Mouse (Mus musculus) CH12.LX (cell line): ENCODE data around the gene Klk1b3. TPM values are rescaled to one million over a fixed set of nuclear protein-coding genes. Genes with fewer than 3 reads are reported as not detected.
"Not testable (repeated sequence)": the region's sequence is repeated elsewhere in the genome, so short reads cannot be mapped to it uniquely, and the experiment has no call there.

Source experiments
- DNase-seq: peaks from one replicate; pipeline ENCODE4 v3.0.0-alpha.2; 2013; ENCODE audit errors: extremely low read depth
- H3K27ac ChIP-seq: 2 replicates; pipeline ENCODE4 v1.5.1; 2012; ENCODE audit warnings: low read depth, mild to moderate bottlenecking, control low read depth, moderate library complexity; ENCODE audit not compliant: insufficient read depth
- H3K27me3 ChIP-seq: replicated peaks from 2 replicates; pipeline ENCODE3; 2012; ENCODE audit warnings: inconsistent platforms
- H3K36me3 ChIP-seq, 2 experiments: replicated peaks in 1 of 2; 2 replicates each; pipeline versions ENCODE3 to v1.6.1; 2012; ENCODE audit warnings: inconsistent platforms in 1 of 2, low read length in 1 of 2, mild to moderate bottlenecking in 1 of 2, mixed read lengths in 1 of 2, moderate library complexity in 1 of 2; ENCODE audit not compliant: control insufficient read depth in 1 of 2, insufficient read depth in 1 of 2
- H3K4me1 ChIP-seq, 2 experiments: 2 replicates each; pipeline ENCODE4 v1.6.1; 2012; ENCODE audit warnings: inconsistent platforms in 1 of 2, moderate library complexity in 1 of 2; ENCODE audit not compliant: insufficient read depth in 2 of 2, control insufficient read depth in 1 of 2
- H3K4me2 ChIP-seq: 2 replicates; pipeline ENCODE4 v1.6.1; 2012; ENCODE audit warnings: low read depth, mild to moderate bottlenecking, control low read depth; ENCODE audit not compliant: poor library complexity, insufficient read depth, severe bottlenecking
- H3K4me3 ChIP-seq, 3 experiments: fragments of 150-350 bp in 1 of 3; sonication (generic) in 1 of 3; replicated peaks in 1 of 3; 2 replicates each; pipeline versions ENCODE3 to v1.5.1; 2011 to 2012; ENCODE audit warnings: low read depth in 2 of 3, low read length in 2 of 3, mild to moderate bottlenecking in 2 of 3, moderate library complexity in 2 of 3, control low read depth in 1 of 3, improper control_type of control experiment in 1 of 3, inconsistent platforms in 1 of 3, mixed read lengths in 1 of 3; ENCODE audit not compliant: poor library complexity in 1 of 3
- H3K79me2 ChIP-seq: replicated peaks from 2 replicates; pipeline ENCODE4 v1.6.1; 2012; ENCODE audit warnings: mild to moderate bottlenecking, moderate library complexity; ENCODE audit not compliant: control insufficient read depth, poor library complexity, insufficient read depth, severe bottlenecking; ENCODE audit errors: extremely low read depth
- H3K9ac ChIP-seq: 2 replicates; pipeline ENCODE4 v1.6.1; 2012; ENCODE audit warnings: low read depth, mild to moderate bottlenecking, control low read depth, moderate library complexity; ENCODE audit not compliant: insufficient read depth
- H3K9me3 ChIP-seq: replicated peaks from 2 replicates; pipeline ENCODE3; 2012; ENCODE audit warnings: low read length, inconsistent platforms, mixed read lengths
- BHLHE40 ChIP-seq: IDR thresholded peaks from 2 replicates; pipeline ENCODE4 v1.6.1; 2011; ENCODE audit warnings: mild to moderate bottlenecking, low read depth, low read length, improper control_type of control experiment
- CTCF ChIP-seq, 2 experiments: IDR thresholded peaks in 1 of 2; conservative IDR thresholded peaks in 1 of 2; 2 replicates each; pipeline ENCODE4 v1.5.1; 2011 to 2012; ENCODE audit warnings: low read depth in 2 of 2, low read length in 2 of 2, improper control_type of control experiment in 1 of 2, inconsistent platforms in 1 of 2, mild to moderate bottlenecking in 1 of 2, moderate library complexity in 1 of 2
- E2F4 ChIP-seq: IDR thresholded peaks from 2 replicates; pipeline ENCODE4 v1.6.1; 2011; ENCODE audit warnings: low read depth, low read length, improper control_type of control experiment; ENCODE audit not compliant: insufficient replicate concordance
- GABPA ChIP-seq: IDR thresholded peaks from 2 replicates; pipeline ENCODE4 v1.6.1; 2012; ENCODE audit warnings: low read depth, low read length, improper control_type of control experiment, inconsistent platforms; ENCODE audit not compliant: insufficient replicate concordance
- HCFC1 ChIP-seq: IDR thresholded peaks from 2 replicates; pipeline ENCODE4 v1.6.1; 2012; ENCODE audit warnings: low read depth, mild to moderate bottlenecking, inconsistent platforms, low read length, improper control_type of control experiment
- IRF4 ChIP-seq: IDR thresholded peaks from 2 replicates; pipeline ENCODE4 v1.6.1; 2014; ENCODE audit warnings: low read depth, mild to moderate bottlenecking, inconsistent platforms, low read length, improper control_type of control experiment
- JUN ChIP-seq: IDR thresholded peaks from 2 replicates; pipeline ENCODE4 v1.6.1; 2011; ENCODE audit warnings: low read depth, mild to moderate bottlenecking, low read length, improper control_type of control experiment, moderate library complexity; ENCODE audit not compliant: insufficient read depth
- JUND ChIP-seq: conservative IDR thresholded peaks from 2 replicates; pipeline ENCODE4 v1.6.1; 2011; ENCODE audit warnings: low read depth, low read length, improper control_type of control experiment
- KAT2A ChIP-seq: IDR thresholded peaks from 2 replicates; pipeline ENCODE4 v1.6.1; 2012; ENCODE audit warnings: low read length, improper control_type of control experiment, inconsistent platforms; ENCODE audit not compliant: insufficient replicate concordance
- MAX ChIP-seq: IDR thresholded peaks from 2 replicates; pipeline ENCODE4 v1.6.1; 2011; ENCODE audit warnings: low read length, improper control_type of control experiment
- MAZ ChIP-seq: IDR thresholded peaks from 2 replicates; pipeline ENCODE4 v1.6.1; 2012; ENCODE audit warnings: low read depth, mild to moderate bottlenecking, inconsistent platforms, low read length, improper control_type of control experiment, moderate library complexity
- MEF2A ChIP-seq: IDR thresholded peaks from 2 replicates; pipeline ENCODE4 v1.6.1; 2014; ENCODE audit warnings: low read depth, mild to moderate bottlenecking, inconsistent platforms, low read length, improper control_type of control experiment, borderline replicate concordance
- MXI1 ChIP-seq: IDR thresholded peaks from 2 replicates; pipeline ENCODE4 v1.6.1; 2011; ENCODE audit warnings: mild to moderate bottlenecking, low read depth, low read length, improper control_type of control experiment
- MYC ChIP-seq: IDR thresholded peaks from 2 replicates; pipeline ENCODE4 v1.6.1; 2011; ENCODE audit warnings: low read depth, mild to moderate bottlenecking, improper control_type of control experiment, low read length
- NELFE ChIP-seq: IDR thresholded peaks from 2 replicates; pipeline ENCODE4 v1.6.1; 2011; ENCODE audit warnings: low read depth, low read length, improper control_type of control experiment
- NRF1 ChIP-seq: IDR thresholded peaks from 2 replicates; pipeline ENCODE4 v1.6.1; 2014; ENCODE audit warnings: low read depth, mild to moderate bottlenecking, inconsistent platforms, low read length, improper control_type of control experiment, moderate library complexity
- PAX5 ChIP-seq: IDR thresholded peaks from 2 replicates; pipeline ENCODE4 v1.6.1; 2012; ENCODE audit warnings: low read length, inconsistent platforms, mixed read lengths
- POLR2A ChIP-seq: IDR thresholded peaks from 2 replicates; pipeline ENCODE4 v1.6.1; 2011; ENCODE audit warnings: low read depth, mild to moderate bottlenecking, improper control_type of control experiment, low read length
- POLR2AphosphoS2 ChIP-seq: IDR thresholded peaks from 2 replicates; pipeline ENCODE4 v1.6.1; 2011; ENCODE audit warnings: low read depth, low read length, improper control_type of control experiment
- RCOR1 ChIP-seq: conservative IDR thresholded peaks from 2 replicates; pipeline ENCODE4 v1.6.1; 2012; ENCODE audit warnings: low read depth, mild to moderate bottlenecking, inconsistent platforms, low read length, improper control_type of control experiment
- TBP ChIP-seq: conservative IDR thresholded peaks from 2 replicates; pipeline ENCODE4 v1.6.1; 2011; ENCODE audit warnings: low read depth, low read length, improper control_type of control experiment
- TCF12 ChIP-seq: IDR thresholded peaks from 2 replicates; pipeline ENCODE4 v1.6.1; 2014; ENCODE audit warnings: low read depth, mild to moderate bottlenecking, inconsistent platforms, low read length, improper control_type of control experiment
- USF1 ChIP-seq: IDR thresholded peaks from 2 replicates; pipeline ENCODE4 v1.6.1; 2014; ENCODE audit warnings: low read depth, mild to moderate bottlenecking, inconsistent platforms, low read length, improper control_type of control experiment
- USF2 ChIP-seq: conservative IDR thresholded peaks from 2 replicates; pipeline ENCODE4 v1.6.1; 2011; ENCODE audit warnings: low read depth, low read length, improper control_type of control experiment
- ZKSCAN1 ChIP-seq: IDR thresholded peaks from 2 replicates; pipeline ENCODE4 v1.6.1; 2012; ENCODE audit warnings: low read depth, inconsistent platforms, low read length, improper control_type of control experiment, borderline replicate concordance
- ZMIZ1 ChIP-seq: IDR thresholded peaks from 2 replicates; pipeline ENCODE4 v1.6.1; 2012; ENCODE audit warnings: low read depth, mild to moderate bottlenecking, inconsistent platforms, low read length, improper control_type of control experiment
- ZNF384 ChIP-seq: IDR thresholded peaks from 2 replicates; pipeline ENCODE4 v1.6.1; 2012; ENCODE audit warnings: low read depth, low read length, improper control_type of control experiment, inconsistent platforms
- dilution Hi-C: fragments of 300-500 bp; cut with MboI; formaldehyde crosslinking; loops from 2 replicates; pipeline ENCODE4 v1.14.3; 2020; ENCODE audit warnings: low sequenced_read_pairs; ENCODE audit not compliant: extremely low pct_unique_long_range_greater_than_20kb, extremely low pct_ligation_motif_present
- in situ Hi-C: fragments of 300-500 bp; cut with MboI; formaldehyde crosslinking; loops from 3 replicates; pipeline ENCODE4 v1.14.3; 2019; ENCODE audit warnings: low sequenced_read_pairs, low pct_ligation_motif_present, low pct_unique_long_range_greater_than_20kb, mixed read lengths
- polyA plus RNA-seq: library from polyadenylated mRNA; unstranded; fragments of >175 nt; gene quantifications from 2 replicates; pipeline ENCODE4 v1.2.1, GENCODE M21; 2012; ENCODE audit warnings: low read depth; ENCODE audit not compliant: insufficient read length
- total RNA-seq, 2 experiments: library from RNA; depleted of rRNA; stranded (reverse); fragments of 300-350 nt in 1 of 2; fragments of >200 nt in 1 of 2; gene quantifications; 2 replicates each; pipeline ENCODE4 v1.2.3; 2012 to 2014

Gene Klk1b3
- total and polyA plus RNA-seq, 3 experiments: not detected

- no peak overlapping the region for H3K9ac ChIP-seq
- DNase-seq: no peak
- H3K4me2 ChIP-seq: no peak overlapping the region
- no peaks in the 10 kb centered on the region for H3K36me3 ChIP-seq
- in situ Hi-C loops (no loop called here), dilution Hi-C loops (no loop called here)
- H3K79me2 ChIP-seq: no peaks in the 10 kb centered on the region
- no peak overlapping the region for H3K27ac ChIP-seq
- peaks cover 56% of the 10 kb centered on the region for H3K27me3 ChIP-seq
- no peak overlapping the region for H3K4me3 ChIP-seq
- H3K9me3 ChIP-seq: no peaks in the 10 kb centered on the region
- H3K4me1 ChIP-seq: peaks cover 0 to 4% of the 10 kb centered on the region in 2 experiments; a peak in 1 of 4 replicates
- TF ChIP-seq MXI1 (no peak), MEF2A (no peak), MAX (no peak), POLR2AphosphoS2 (no peak), MYC (no peak), NELFE (no peak), IRF4 (no peak), GABPA (no peak), NRF1 (no peak), POLR2A (no peak), JUN (no peak), USF1 (no peak), ZNF384 (no peak), E2F4 (no peak), ZKSCAN1 (no peak), KAT2A (no peak), JUND (no peak)
Measured at GRCm38 (mm10) chr7:44208307-44208706, 10.3 kb downstream of the Klk1b3 start.

GRCm38 (mm10) chr7:44215645-44216044 is 17.7 kb downstream of the Klk1b3 start, which contains the start of gene Klk1b5:
Gene Klk1b5 (plus strand): TSS chr7:44215945.
- in situ Hi-C loops: no loop called here
- TF ChIP-seq E2F4: no peak
- TF ChIP-seq TBP: no peak
- no peak for TF ChIP-seq TCF12
- no peak for TF ChIP-seq JUN
- no peak for TF ChIP-seq MAZ
- TF ChIP-seq BHLHE40: no peak
- no peak for TF ChIP-seq HCFC1
- no peak for TF ChIP-seq RCOR1
- no peak for TF ChIP-seq GABPA
- TF ChIP-seq USF2: no peak
- no peak for TF ChIP-seq MXI1
- TF ChIP-seq CTCF (conservative IDR thresholded peaks at IDR 0.05 in 1 of 2, IDR thresholded peaks at IDR 0.05 in 1 of 2; ENCODE audit: low read depth in 2 of 2, low read length in 2 of 2): no peak
- TF ChIP-seq PAX5: no peak
- TF ChIP-seq ZMIZ1: no peak
- dilution Hi-C loops: no loop called here
- H3K9ac ChIP-seq: no peak within 1 kb of the TSS
- H3K4me1 ChIP-seq: peaks cover 0 to 8% of the 10 kb centered on the region in 2 experiments; a peak in 2 of 4 replicates
- peaks cover 55% of the 10 kb centered on the region for H3K27me3 ChIP-seq
- H3K36me3 ChIP-seq: no peaks in the 10 kb centered on the region
- H3K79me2 ChIP-seq: no peaks in the 10 kb centered on the region
- DNase-seq: no peak
- no peak within 1 kb of the TSS for H3K4me3 ChIP-seq
- H3K27ac ChIP-seq: no peak within 1 kb of the TSS
- H3K9me3 ChIP-seq: no peaks in the 10 kb centered on the region
- H3K4me2 ChIP-seq: no peak within 1 kb of the TSS

- H3K9me3 ChIP-seq, H3K27ac ChIP-seq, H3K4me2 ChIP-seq, dilution Hi-C loops, H3K9ac ChIP-seq, H3K79me2 ChIP-seq, DNase-seq, H3K4me3 ChIP-seq, H3K36me3 ChIP-seq: not testable (repeated sequence)
- Histone ChIP-seq H3K4me1 (peaks cover 0 to 28% of the 10 kb centered on the region in 2 experiments; a peak in 2 of 4 replicates), H3K27me3 (peaks cover 49% of the 10 kb centered on the region)
- in situ Hi-C loops: loop anchor here (10.0 kb wide), 1 partner anchor 287 kb away; the partner anchor contains the start of gene Klk15
Measured at GRCm38 (mm10) chr7:44221601-44222000, 23.6 kb downstream of the Klk1b3 start.
